Mouse (Mus musculus) forelimb bud, embryonic 11.5 days (tissue): ENCODE measurements around the gene Polr2b.

Source experiments
- DNase-seq: peaks from one replicate; pipeline ENCODE4 v3.0.0-alpha.2; 2012; ENCODE audit warnings: low read depth, low spot score

The Polr2b gene

DNA sequence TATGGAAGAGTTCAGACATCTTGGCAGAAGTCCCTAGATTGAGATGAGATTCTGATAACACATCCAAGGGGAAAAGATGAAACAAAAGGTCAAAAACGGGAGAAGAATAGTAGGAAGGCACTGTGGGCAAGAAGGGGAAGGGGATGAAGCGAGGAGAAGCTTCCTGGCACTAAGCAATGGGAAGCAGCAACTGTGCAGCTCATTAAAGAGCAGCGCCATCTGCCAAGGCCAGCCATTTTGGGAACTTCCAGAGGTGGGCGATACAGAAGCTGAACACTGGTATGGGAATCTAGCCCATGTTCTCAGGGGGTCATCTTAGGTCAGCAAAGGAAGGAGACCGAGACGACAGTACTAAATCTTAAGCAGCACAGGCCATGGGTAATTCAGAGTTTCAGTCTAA lies 53.7 kb downstream of the Polr2b start:
- no peak for DNase-seq

DNA sequence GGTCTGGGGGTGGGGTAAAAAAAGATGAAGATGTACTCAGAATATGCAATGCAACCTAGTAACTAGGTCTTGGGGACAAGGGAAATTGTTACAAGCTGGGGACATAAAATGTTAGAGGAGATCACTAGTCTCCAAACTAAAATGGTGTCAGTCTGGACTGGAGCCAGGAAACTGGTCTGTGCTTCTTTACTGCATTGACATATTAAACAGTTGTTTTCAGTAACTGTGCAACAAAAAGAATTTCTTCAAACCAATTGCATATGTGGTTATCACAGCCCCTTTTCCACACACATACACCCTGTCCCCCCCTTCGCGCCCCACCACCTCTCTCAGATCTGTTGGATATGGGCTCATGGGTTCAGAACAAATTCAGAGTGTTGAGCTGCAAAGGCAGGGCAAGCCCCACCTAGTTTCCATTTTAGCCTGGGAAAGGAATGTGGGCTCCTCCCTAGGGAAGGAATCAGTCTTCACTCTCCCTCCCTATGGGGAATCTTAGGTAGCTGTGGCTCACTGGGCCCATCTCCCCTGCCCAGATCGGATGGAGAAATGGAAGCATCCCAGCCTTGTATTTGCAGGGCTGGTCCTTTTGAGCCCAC lies 54.6 kb downstream of the Polr2b start:
- no peak for DNase-seq

DNA sequence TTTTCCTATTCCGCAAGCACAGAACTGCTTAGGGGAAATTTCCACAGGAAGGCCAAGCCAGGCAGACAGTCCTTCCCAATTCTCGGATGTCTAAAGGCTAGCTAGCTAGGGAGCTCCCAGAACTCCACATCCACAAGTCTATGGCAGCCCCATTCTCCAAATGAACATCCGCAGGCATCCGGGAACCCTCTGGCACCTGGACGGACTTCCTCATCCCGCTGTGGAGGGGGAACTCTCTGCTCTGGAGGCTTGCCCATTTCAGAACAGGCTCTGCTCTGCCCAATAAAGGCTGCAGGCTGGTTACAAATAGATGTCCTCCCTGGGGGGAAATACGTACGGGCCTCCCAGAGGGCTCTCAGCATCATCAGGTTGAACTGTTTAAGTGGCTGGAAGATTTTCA lies 56.4 kb downstream of the Polr2b start:
- no peak for DNase-seq

DNA sequence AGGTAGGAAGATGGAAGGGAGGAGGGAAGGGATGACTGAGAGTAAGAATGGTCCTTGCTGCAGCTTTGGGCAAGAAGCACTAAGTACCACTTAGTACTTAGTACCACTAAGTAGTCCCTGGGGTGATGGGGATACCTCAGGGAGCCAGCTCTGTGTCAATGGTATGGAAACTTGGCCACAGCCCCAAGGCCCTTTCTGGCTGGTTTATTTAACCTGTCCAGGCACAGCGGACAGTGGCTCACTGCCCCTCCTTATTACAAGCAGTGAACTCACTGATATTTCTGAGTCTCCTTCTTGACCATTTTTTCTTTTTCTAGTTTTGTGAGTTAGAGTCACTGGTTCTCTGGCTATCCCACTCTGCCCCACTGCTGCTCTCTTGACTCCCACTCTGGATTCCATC lies 57.2 kb downstream of the Polr2b start:
- DNase-seq: no peak

DNA sequence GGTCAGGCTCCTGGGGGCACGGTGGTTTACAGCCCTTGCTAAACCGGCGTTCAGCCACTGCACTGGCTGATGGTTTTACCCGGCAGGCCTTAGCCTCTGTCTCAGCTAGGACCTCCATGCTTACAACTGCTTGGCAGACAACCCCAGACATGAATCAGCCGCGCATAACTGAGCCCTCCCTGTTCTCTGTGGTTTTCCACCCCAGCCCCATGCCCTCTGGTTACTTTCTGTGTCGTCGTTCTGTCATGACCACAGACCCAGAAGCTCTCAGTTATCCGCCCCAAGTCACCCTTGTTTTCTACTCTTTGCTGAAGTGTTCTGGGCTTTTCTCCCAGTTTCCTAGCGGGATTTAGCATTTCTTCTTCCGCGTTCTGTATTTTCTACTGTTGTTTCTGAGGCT lies 57.7 kb downstream of the Polr2b start:
- no peak for DNase-seq

DNA sequence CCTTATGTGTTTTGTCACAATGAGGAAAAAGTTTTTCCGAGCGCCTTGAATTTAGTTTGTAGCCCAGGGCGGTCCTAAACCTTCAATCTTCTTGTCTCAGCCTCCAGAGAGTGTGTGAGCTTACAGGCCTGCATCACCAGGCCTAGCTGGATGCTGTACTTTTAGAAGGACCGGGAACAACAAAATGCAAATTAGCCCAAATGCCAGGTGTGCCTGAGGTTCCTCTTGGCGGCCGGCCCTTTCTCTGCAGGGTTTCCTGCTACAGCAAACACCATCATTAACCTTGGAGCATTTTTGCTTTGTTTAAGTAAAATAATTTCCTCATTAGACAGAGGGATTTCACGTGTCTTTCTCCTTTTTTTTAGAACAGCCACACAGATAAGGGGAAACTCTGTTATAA lies 58.2 kb downstream of the Polr2b start:
- no peak for DNase-seq

DNA sequence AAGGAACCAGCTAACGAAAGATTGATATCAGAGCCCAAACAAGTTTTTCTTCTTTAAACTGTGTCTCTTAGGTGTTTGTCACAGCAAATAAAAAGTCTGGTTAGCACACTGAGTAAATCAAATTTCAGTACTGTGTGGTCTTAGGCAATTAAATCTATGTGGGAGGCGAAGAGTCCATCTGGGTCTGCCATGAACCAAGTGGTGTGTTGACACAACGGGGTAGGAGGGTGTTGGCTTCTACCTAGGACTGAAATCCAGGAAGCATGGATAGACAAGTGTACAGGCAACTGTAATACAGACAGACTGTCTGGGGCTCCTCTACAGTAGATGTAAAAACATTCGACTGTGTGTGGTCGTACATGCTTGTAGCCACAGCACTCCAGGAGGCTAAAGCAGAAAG lies 59.4 kb downstream of the Polr2b start:
- no peak for DNase-seq

DNA sequence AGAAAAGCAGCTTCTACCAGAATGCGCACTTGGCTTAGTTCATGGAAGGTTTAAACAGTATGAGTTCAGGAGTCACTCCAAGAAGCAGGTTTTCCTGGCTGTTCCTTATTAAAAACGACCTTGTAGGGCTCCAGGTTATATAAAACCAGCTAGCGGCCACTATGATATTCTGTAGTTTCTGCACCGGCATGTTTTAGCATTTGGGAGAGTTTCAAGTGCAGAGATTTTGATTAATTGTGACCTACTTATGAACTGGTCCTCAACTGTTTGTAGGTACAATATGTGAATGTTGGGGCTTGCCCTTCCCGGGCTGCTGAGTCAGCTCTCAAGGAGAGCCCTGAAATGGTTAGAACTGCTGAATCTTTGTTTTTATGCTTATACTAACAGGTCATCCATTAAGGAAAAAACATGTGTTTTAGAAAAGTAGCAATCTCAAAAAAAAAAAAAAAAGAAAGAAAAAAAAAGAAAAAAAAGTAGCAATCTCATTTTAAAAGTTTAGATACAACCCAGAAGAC lies 60.5 kb downstream of the Polr2b start:
- DNase-seq: no peak

DNA sequence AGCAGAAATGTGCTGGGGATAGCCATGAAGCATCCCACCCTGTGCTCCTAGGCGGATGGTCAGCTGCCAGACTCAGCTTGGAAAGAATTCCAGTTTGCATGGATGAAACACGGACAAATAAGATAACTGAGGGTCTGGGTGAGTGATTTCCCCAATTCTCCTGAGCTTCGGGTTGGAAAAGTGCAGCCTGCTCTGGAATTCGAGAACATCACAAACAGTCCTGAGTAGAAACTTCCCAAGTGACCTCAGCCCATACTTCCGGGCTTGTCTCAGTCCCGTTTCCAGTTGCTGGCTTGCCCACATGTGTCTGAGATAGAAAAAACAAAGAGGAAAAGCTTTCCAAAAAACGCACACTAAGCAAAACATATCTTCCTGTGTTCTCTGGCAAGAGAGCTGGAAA lies 62.3 kb downstream of the Polr2b start:
- DNase-seq: no peak

DNA sequence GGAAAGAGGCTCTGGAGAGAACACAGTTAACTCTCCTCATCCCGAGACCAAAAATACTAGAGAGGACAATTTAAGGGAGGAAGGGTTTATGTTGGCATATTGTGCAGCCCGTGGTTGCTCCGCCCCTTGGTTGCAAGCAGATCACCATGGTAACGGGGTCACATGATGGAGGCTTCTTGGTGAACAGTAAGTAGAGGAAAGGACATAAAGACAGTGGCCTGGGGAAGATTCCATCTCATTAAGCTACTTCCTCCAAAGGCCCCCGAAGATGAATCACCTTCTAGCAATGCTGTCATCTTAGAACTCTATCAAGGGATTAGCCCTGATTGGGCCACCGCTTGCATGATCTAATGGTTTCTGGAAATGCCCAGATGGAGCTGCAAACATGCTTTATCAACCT lies 62.8 kb downstream of the Polr2b start:
- no peak for DNase-seq

DNA sequence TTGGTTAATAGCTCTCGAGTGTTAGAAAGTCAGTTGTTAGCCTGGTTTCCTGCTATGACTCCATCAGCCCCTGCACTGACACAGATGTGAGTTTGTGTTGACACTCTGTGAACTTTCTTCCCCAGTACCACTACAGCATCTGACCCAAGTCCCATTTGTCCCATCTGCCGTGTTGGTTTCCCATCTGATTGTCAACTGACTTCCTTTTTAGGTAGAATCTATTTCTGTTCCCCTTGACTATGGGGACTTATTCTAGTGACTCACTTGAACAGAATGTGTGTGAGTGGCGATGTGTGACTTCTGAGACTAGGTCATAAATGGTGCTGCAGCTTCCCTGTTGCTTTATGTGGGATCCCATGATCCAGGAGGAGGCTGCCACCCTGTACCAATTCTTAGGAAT lies 65.0 kb downstream of the Polr2b start:
- DNase-seq: no peak

DNA sequence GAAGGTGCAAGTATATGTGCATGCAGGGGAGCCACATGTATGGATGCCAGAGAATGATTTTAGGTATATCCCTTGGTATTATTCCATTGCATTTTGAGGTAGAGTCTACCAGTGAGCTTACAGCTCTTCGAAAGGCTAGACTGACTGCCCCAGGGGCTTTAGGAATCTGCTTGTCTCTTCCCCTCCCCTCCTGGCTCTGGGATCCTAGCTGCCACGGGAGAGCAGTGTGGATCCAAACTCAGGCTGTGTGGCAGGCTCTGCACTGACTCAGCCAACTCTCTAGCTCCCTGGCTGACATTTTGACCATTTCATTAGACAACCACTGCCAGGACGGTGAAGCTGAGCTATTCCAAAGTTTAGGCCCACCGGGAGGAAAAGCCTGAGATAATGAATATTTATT lies 65.6 kb downstream of the Polr2b start:
- DNase-seq: no peak

DNA sequence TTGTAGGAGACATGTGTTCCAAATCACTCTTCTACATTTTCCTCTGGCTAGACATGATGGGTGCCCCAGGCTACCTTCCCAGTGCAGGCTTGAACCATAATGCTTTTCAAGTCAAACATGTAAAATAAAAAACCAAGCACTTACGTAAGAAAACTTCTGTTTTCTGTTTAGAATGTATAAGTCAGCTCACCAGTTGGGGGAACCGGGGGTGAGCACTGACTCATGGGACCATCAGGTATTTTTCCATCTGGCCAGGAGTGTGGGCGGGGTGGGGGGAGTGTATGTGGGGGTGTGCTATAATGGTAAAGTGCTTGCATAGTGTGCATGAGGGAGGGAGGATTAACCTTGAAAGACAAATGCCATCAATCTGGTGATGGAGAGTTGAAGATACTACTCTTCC lies 68.1 kb downstream of the Polr2b start:
- no peak for DNase-seq

DNA sequence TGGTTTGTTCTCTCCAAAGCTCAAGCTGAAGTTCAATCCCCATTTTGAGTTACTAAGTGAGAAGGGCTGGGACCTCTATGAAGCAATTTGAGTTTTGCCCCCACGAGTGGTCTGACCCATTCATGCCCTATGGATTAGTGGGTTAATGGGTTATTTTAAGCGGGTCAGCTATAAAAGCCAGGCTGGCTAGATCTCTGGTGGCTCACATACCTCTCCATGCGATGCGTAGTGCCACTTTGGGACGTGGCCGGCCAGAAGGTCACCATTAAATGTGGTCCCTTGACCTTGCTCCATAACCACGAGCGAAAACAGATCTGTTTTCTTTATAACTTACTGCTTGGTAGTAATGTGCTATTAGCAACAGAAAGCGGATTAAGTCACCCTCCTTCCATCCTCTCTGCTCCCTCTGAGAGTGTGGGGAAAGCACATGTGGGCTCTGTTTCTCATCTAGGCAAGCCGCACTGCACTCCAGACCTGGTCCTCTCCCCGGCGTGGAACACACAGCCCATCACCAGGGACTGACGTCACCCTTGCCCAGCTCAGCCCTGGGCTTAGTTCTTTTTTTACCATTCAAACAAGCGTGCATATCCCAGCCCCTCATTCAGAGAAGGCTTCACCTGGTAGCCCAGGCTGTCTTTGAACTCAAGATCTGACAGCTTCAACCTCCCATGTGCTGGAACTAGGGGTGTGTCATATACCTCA lies 69.6 kb downstream of the Polr2b start:
- no peak for DNase-seq

DNA sequence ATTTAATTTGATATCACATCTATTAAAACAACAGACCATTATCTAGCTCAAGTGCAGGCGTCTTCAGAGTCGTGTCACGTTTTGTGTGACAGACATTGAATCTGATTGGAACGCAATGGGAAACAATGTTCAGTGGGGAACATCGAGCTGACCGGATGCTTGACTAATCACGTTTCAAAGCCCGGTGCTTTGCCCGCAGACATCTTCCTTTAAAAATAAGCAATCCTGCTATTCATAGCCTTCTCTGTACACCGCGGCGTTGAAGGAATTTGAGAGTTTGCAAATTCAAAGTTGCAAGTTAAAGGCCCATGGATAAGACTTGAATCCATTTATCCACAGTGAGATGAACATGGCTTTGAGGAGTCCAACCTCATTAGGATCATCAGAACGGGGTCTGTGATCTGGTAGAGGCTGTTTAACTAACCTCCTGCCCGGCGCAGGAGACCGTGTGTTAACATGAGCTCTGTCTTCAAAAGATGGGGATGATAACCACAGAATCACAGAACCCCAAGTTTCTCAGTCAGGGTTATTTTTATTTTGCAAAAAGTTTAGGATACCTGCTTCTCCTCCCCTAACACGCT lies 70.5 kb downstream of the Polr2b start:
- no peak for DNase-seq

DNA sequence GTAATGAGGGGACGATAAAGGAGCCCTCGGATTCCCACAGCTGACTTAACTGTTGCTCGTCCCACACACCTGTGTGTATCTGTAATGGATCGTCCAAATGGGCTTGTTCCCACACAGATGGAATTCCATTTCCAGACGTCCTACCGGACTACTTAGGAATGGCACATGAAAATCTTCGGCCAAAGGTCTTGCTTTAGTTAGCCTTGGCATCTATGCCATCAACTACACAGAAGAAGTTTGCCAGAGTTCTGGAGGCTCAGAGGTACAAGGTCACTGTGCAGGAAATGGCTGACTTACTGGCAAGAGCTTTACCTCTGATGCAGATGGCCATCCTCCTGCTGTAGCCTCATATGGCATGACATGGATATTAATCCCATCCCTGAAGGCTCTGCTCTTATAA lies 71.3 kb downstream of the Polr2b start:
- no peak for DNase-seq

DNA sequence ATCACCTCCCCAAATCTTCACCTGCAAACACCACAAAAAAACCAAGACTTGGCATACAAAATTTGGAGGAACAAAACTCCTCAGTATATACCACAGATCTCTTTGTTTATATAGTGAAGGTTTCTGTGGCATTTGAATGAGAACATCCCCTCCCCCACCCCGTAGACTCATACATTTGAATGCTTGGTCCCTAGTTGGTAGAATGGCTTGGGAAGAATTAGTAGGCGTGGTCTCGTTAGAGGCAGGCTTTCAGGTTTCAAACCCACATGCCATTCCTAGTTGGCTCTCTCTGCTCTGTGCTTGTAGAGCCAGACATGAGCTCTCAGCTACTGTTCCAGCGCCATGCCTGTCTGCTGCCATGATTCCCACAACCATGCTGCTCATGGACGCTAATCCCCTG lies 71.7 kb downstream of the Polr2b start:
- no peak for DNase-seq

DNA sequence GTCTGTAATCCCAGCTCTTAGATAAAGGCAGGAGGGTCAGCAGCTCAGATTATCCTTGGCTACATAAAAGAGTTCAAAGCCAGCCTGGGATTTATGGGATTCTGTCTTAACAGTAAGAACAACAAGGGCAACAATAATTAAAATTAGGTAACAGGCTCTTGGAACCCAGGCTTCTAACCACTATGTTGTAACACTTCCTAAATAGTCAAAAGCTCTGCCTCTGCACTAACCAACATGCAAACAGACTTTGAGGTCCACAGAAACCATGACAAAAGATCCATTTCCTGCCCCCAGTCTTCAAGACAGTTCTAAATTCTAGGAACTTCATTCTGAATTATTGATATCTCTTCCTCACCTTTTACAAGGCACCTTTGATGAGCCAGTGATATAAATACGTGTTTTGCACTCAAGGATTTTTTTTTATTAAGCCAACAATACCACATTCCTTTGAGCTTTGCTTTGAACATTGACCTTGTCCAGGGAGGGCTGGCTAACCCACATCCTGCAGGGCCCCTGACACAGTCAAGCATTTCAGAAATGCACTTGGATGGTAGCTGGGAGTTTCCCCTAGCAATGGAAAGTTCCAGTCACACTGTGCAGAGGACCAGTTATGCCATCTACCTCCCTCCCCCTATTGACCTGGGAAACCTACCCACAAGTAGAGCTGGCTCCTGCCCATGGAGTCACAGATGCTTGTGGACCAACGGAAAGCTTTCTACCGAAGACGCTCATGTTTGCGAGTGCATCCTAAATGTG lies 74.0 kb downstream of the Polr2b start:
- DNase-seq: no peak

DNA sequence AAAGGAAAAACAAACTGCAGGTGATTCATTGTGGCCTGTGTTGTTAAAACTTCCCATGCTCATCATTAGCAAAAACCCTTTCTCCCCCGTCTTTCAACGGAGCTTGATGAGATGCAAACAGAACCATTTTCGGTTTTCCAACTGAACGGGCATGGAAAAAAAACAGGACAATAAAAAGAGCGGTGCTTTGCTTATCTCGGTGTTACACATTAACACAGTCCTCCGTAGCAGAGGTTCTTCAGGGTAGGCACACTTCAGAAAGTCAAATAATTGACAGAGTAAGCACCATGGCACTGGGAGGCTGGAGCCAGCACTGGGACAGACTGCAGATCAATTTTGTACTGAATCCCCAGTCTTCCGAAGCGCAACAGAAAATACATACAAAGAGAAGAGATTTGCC lies 74.8 kb downstream of the Polr2b start:
- DNase-seq: no peak

DNA sequence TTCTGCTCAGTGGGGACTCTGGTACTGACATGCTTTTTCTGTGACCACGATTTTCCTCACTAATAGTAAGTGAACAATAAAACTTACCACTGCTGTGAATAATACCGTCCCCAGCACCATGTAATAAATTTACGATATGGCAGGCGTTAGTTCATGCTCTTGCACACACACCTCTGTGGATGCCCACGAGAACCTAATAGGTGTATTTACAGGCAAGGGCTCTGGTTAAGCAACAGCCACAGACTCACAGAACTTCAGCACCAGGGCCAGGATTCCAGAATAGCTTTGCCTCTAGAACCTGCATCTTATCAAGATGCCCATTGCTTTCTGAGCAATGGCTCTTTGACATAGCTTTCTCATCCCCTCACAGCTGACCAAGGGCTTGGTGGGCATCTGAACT lies 75.3 kb downstream of the Polr2b start:
- no peak for DNase-seq

DNA sequence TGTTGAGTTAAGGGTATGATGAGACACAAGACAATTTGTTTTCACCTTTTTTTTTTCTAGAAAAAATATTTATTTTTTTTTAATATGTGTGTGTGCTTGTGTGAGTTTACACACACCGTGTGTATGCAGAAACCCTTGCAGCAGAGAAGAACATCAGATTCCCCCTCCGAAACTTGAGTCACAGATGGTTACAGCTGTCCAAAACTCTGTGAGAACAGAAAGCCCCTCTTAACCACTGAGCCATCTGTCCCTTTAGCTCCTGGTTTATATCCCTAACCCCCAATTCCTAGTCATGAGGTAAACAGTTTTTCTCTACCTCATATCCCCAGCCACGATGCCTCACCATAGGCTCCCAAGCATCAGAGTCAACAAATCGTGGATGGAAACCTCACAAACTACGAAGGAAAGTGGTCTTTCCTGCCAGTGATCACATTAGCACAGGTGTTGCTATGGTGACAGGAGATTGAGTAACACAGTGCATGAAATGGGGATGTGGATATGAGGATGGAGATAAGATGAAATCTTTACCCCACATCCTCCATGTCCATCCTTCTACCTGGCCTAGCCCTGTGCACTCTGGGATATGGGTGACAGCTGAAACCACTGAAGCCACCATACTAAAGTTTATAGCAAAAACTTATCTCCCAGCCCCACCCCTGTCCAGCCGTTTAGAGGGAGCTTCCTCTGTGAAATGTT lies 76.1 kb downstream of the Polr2b start:
- no peak for DNase-seq
